Mouse (Mus musculus): ENCODE measurements around the gene Aldh3b3.
"Not testable (repeated sequence)": the region's sequence is repeated elsewhere in the genome, so short reads cannot be mapped to it uniquely, and the experiment has no call there.

Gene Aldh3b3

GRCm38 (mm10) chr19:3935896-3936850 lies 22.3 kb upstream of the Aldh3b3 start:
- DNase-seq (ENCODE audit: low read depth): no peak

- DNase-seq (ENCODE audit: low read depth): no peak
Observed at GRCm38 (mm10) chr19:3942315-3942714, 16.1 kb upstream of the Aldh3b3 start.

GRCm38 (mm10) chr19:3942986-3943735 lies 15.3 kb upstream of the Aldh3b3 start:
- no peak for DNase-seq (ENCODE audit: low read depth)

- peak; percentile 36 for DNase-seq (ENCODE audit: low read depth)
Observed at GRCm38 (mm10) chr19:3945872-3946564, 12.4 kb upstream of the Aldh3b3 start.

- peak; percentile 83 for DNase-seq (ENCODE audit: low read depth)
Observed at GRCm38 (mm10) chr19:3946715-3947114, 11.7 kb upstream of the Aldh3b3 start.

- no peak for DNase-seq (ENCODE audit: low read depth)
Observed at GRCm38 (mm10) chr19:3947813-3948212, 10.6 kb upstream of the Aldh3b3 start.

- no peak for DNase-seq (ENCODE audit: low read depth)
Observed at GRCm38 (mm10) chr19:3948546-3948945, 9.9 kb upstream of the Aldh3b3 start.

GRCm38 (mm10) chr19:3950331-3950730 lies 8.1 kb upstream of the Aldh3b3 start:
- no peak for DNase-seq (ENCODE audit: low read depth)

GRCm38 (mm10) chr19:3951461-3951860 lies 7.0 kb upstream of the Aldh3b3 start:
- no peak for DNase-seq (ENCODE audit: low read depth)

GRCm38 (mm10) chr19:3952099-3952498 lies 6.3 kb upstream of the Aldh3b3 start:
- DNase-seq (ENCODE audit: low read depth): no peak

- no peak for DNase-seq (ENCODE audit: low read depth)
Observed at GRCm38 (mm10) chr19:3955033-3955432, 3.4 kb upstream of the Aldh3b3 start.

- DNase-seq (ENCODE audit: low read depth): no peak
Observed at GRCm38 (mm10) chr19:3955804-3956203, 2.6 kb upstream of the Aldh3b3 start.

GRCm38 (mm10) chr19:3957296-3958036 lies 979 bp upstream of the Aldh3b3 start:
- DNase-seq (ENCODE audit: low read depth): not testable (repeated sequence)

GRCm38 (mm10) chr19:3959030-3959429 lies 585 bp downstream of the Aldh3b3 start:
- no peak for DNase-seq (ENCODE audit: low read depth)

- DNase-seq (ENCODE audit: low read depth): no peak
Observed at GRCm38 (mm10) chr19:3960211-3960610, 1.8 kb downstream of the Aldh3b3 start.

GRCm38 (mm10) chr19:3961805-3962204 lies 3.4 kb downstream of the Aldh3b3 start:
- not testable (repeated sequence) for DNase-seq (ENCODE audit: low read depth)

- DNase-seq (ENCODE audit: low read depth): peak; percentile 60
Observed at GRCm38 (mm10) chr19:3962469-3962868, 4.0 kb downstream of the Aldh3b3 start.

GRCm38 (mm10) chr19:3964030-3964429 lies 5.6 kb downstream of the Aldh3b3 start:
- no peak for DNase-seq (ENCODE audit: low read depth)

- DNase-seq (ENCODE audit: low read depth): no peak
Observed at GRCm38 (mm10) chr19:3966330-3967075, 8.1 kb downstream of the Aldh3b3 start.

GRCm38 (mm10) chr19:3967258-3967657 lies 8.8 kb downstream of the Aldh3b3 start:
- DNase-seq (ENCODE audit: low read depth): no peak

- no peak for DNase-seq (ENCODE audit: low read depth)
Observed at GRCm38 (mm10) chr19:3972229-3972628, 13.8 kb downstream of the Aldh3b3 start, which contains the start of gene Aldh3b2. Gene Aldh3b2 (plus strand): TSS chr19:3972328.

Data from NIH3T3 (cell line).